Mouse (Mus musculus) hindbrain, postnatal 0 days (tissue): ENCODE measurements around the gene Snd1. TPM values are rescaled to one million over a fixed set of nuclear protein-coding genes. Genes with fewer than 3 reads are reported as not detected.

ENCODE experiments used
- ATAC-seq: fragments of 200-750 bp; cut with Nextera tagmentation; 2 replicates; pipeline ENCODE4 v1.8.0; 2017; ENCODE audit warnings: mild to moderate bottlenecking, moderate TSS enrichment, moderate library complexity
- DNase-seq: peaks from one replicate; pipeline ENCODE4 v3.0.0-alpha.2; 2015; ENCODE audit warnings: low spot score
- H3K27ac ChIP-seq: fragments of 300-500 bp; sonication (generic); 2 replicates; pipeline ENCODE4 v1.5.1; 2014; ENCODE audit warnings: mild to moderate bottlenecking
- H3K27me3 ChIP-seq: fragments of 300-500 bp; sonication (generic); 2 replicates; pipeline ENCODE4 v1.6.1; 2014; ENCODE audit warnings: low read length, mixed read lengths; ENCODE audit not compliant: insufficient read depth
- H3K36me3 ChIP-seq: fragments of 300-500 bp; sonication (generic); 2 replicates; pipeline ENCODE4 v1.6.1; 2014; ENCODE audit warnings: low read length, mixed read lengths; ENCODE audit not compliant: insufficient read depth
- H3K4me1 ChIP-seq: fragments of 300-500 bp; sonication (generic); 2 replicates; pipeline ENCODE4 v1.6.1; 2014; ENCODE audit warnings: antibody characterized with exemption, low read length, mixed read lengths; ENCODE audit not compliant: insufficient read depth
- H3K4me2 ChIP-seq: fragments of 300-500 bp; sonication (generic); 2 replicates; pipeline ENCODE4 v1.6.1; 2014; ENCODE audit warnings: low read depth, mild to moderate bottlenecking, low read length, moderate library complexity, mixed read lengths
- H3K4me3 ChIP-seq: fragments of 300-500 bp; sonication (generic); 2 replicates; pipeline ENCODE4 v1.5.1; 2014; ENCODE audit warnings: low read length
- H3K9ac ChIP-seq: fragments of 300-500 bp; sonication (generic); replicated peaks from 2 replicates; pipeline ENCODE4 v1.6.1; 2014; ENCODE audit warnings: mild to moderate bottlenecking, low read length, moderate library complexity, mixed read lengths
- H3K9me3 ChIP-seq: fragments of 300-500 bp; sonication (generic); 2 replicates; pipeline ENCODE4 v1.6.1; 2016; ENCODE audit warnings: low read length, mixed read lengths
- CTCF ChIP-seq: IDR thresholded peaks from 2 replicates; pipeline ENCODE4 v1.5.1; 2016; ENCODE audit warnings: antibody characterized with exemption, control low read depth, low read depth
- WGBS: fragments of 180-500 bp; shearing (Covaris S2); extraction: QIAGEN DNeasy Blood & Tissue Kit; methylation state at CpG from one replicate; pipeline ENCODE4 v1.1.7; 2014; 5-methylcytosine and 5-hydroxymethylcytosine counted together
- polyA plus RNA-seq: library from polyadenylated mRNA; unstranded; fragments of >200 nt; fragmentation: Nextera tagmentation; extraction: Ambion mirVana; gene quantifications from 2 replicates; pipeline ENCODE4 v1.2.1, GENCODE M21; 2015
- total RNA-seq: library from RNA; depleted of rRNA; stranded (reverse); fragments of >200 nt; gene quantifications from 2 replicates; pipeline ENCODE4 v1.2.3, GENCODE M21; 2014

Gene Snd1
- total and polyA plus RNA-seq, 2 experiments from 2014 or later, result 67.6 to 85.5 TPM

- H3K9me3 ChIP-seq, result no peaks in the 10 kb centered on the region
- H3K4me1 ChIP-seq, result no peaks in the 10 kb centered on the region; the same call in 1 of the 2 replicates
- no peak overlapping the region for H3K9ac ChIP-seq
- DNase-seq, result no peak
- no peak overlapping the region for H3K27ac ChIP-seq
- no peak for ATAC-seq
- WGBS, result 87% methylated on average over 1 of the region's 1 CpGs
- no peak for TF ChIP-seq CTCF
- no peaks in the 10 kb centered on the region for H3K27me3 ChIP-seq
- H3K4me3 ChIP-seq, result no peak overlapping the region
- no peaks in the 10 kb centered on the region for H3K36me3 ChIP-seq
- H3K4me2 ChIP-seq, result no peak overlapping the region
Observed at GRCm38 (mm10) chr6:28554470-28554869, 79.5 kb downstream of the Snd1 start.

- H3K4me1 ChIP-seq, result no peaks in the 10 kb centered on the region; the same call in 1 of the 2 replicates
- TF ChIP-seq CTCF, result no peak
- H3K9me3 ChIP-seq, result no peaks in the 10 kb centered on the region
- H3K27me3 ChIP-seq, result no peaks in the 10 kb centered on the region
- ATAC-seq (no peak), DNase-seq (no peak)
- 60% methylated on average over 6 of the region's 6 CpGs for WGBS
- no peak overlapping the region for H3K9ac ChIP-seq
- no peaks in the 10 kb centered on the region for H3K36me3 ChIP-seq
- H3K27ac ChIP-seq, result no peak overlapping the region
- H3K4me2 ChIP-seq, result no peak overlapping the region
- no peak overlapping the region for H3K4me3 ChIP-seq
Observed at GRCm38 (mm10) chr6:28555002-28555401, 80.1 kb downstream of the Snd1 start.

- H3K27me3 ChIP-seq, result no peaks in the 10 kb centered on the region
- DNase-seq (no peak), ATAC-seq (no peak)
- no peak overlapping the region for H3K4me2 ChIP-seq
- no peak overlapping the region for H3K4me3 ChIP-seq
- no peak overlapping the region for H3K27ac ChIP-seq
- no peaks in the 10 kb centered on the region; the same call in 1 of the 2 replicates for H3K4me1 ChIP-seq
- H3K9ac ChIP-seq, result no peak overlapping the region
- H3K9me3 ChIP-seq, result no peaks in the 10 kb centered on the region
- TF ChIP-seq CTCF, result no peak
- no peaks in the 10 kb centered on the region for H3K36me3 ChIP-seq
- WGBS, result 86% methylated on average over 7 of the region's 7 CpGs
Observed at GRCm38 (mm10) chr6:28555428-28555827, 80.5 kb downstream of the Snd1 start.

GRCm38 (mm10) chr6:28557728-28558127 lies 82.8 kb downstream of the Snd1 start:
- no peaks in the 10 kb centered on the region for H3K36me3 ChIP-seq
- WGBS, result 55% methylated on average over 6 of the region's 6 CpGs
- H3K27me3 ChIP-seq, result no peaks in the 10 kb centered on the region
- no peak overlapping the region for H3K4me2 ChIP-seq
- ATAC-seq (no peak), DNase-seq (no peak)
- no peak for TF ChIP-seq CTCF
- no peaks in the 10 kb centered on the region; the same call in 1 of the 2 replicates for H3K4me1 ChIP-seq
- H3K9ac ChIP-seq, result no peak overlapping the region
- H3K27ac ChIP-seq, result no peak overlapping the region
- H3K4me3 ChIP-seq, result no peak overlapping the region
- no peaks in the 10 kb centered on the region for H3K9me3 ChIP-seq

- H3K27me3 ChIP-seq, result no peaks in the 10 kb centered on the region
- H3K9me3 ChIP-seq, result no peaks in the 10 kb centered on the region
- 86% methylated on average over 2 of the region's 2 CpGs for WGBS
- DNase-seq (no peak), ATAC-seq (no peak)
- no peak overlapping the region for H3K9ac ChIP-seq
- no peak overlapping the region for H3K27ac ChIP-seq
- no peak for TF ChIP-seq CTCF
- H3K4me1 ChIP-seq, result no peaks in the 10 kb centered on the region; the same call in 1 of the 2 replicates
- H3K4me2 ChIP-seq, result no peak overlapping the region
- no peaks in the 10 kb centered on the region for H3K36me3 ChIP-seq
- H3K4me3 ChIP-seq, result no peak overlapping the region
Observed at GRCm38 (mm10) chr6:28559419-28559818, 84.5 kb downstream of the Snd1 start.

GRCm38 (mm10) chr6:28561291-28561995 lies 86.5 kb downstream of the Snd1 start:
- 74% methylated on average over 5 of the region's 5 CpGs for WGBS
- no peak overlapping the region for H3K9ac ChIP-seq
- H3K4me2 ChIP-seq, result no peak overlapping the region
- no peak overlapping the region for H3K4me3 ChIP-seq
- H3K36me3 ChIP-seq, result no peaks in the 10 kb centered on the region
- no peak for ATAC-seq
- H3K4me1 ChIP-seq, result no peaks in the 10 kb centered on the region
- H3K27ac ChIP-seq, result no peak overlapping the region
- H3K9me3 ChIP-seq, result no peaks in the 10 kb centered on the region
- no peak for DNase-seq
- TF ChIP-seq CTCF, result no peak
- H3K27me3 ChIP-seq, result no peaks in the 10 kb centered on the region

GRCm38 (mm10) chr6:28562323-28563044 lies 87.5 kb downstream of the Snd1 start:
- no peaks in the 10 kb centered on the region for H3K9me3 ChIP-seq
- 79% methylated on average over 4 of the region's 4 CpGs for WGBS

More at GRCm38 (mm10) chr6:28562323-28563044, 87.5 kb downstream of the Snd1 start:
- H3K4me3 ChIP-seq, result no peak overlapping the region
- no peak overlapping the region for H3K9ac ChIP-seq
- no peaks in the 10 kb centered on the region for H3K36me3 ChIP-seq
- no peak for ATAC-seq
- H3K27ac ChIP-seq, result no peak overlapping the region
- H3K27me3 ChIP-seq, result no peaks in the 10 kb centered on the region
- H3K4me1 ChIP-seq, result no peaks in the 10 kb centered on the region
- DNase-seq, result no peak
- no peak overlapping the region for H3K4me2 ChIP-seq
- 0 out of 2 replicates have a peak, but pooled peaks have one; percentile 12 for TF ChIP-seq CTCF
